Mouse (Mus musculus): ENCODE data around the gene Uqcrfs1. TPM values are rescaled to one million over a fixed set of nuclear protein-coding genes. Genes with fewer than 3 reads are reported as not detected.

The Uqcrfs1 gene
- total RNA-seq, 2 experiments from 2014 or later = 621 to 635 TPM

DNA sequence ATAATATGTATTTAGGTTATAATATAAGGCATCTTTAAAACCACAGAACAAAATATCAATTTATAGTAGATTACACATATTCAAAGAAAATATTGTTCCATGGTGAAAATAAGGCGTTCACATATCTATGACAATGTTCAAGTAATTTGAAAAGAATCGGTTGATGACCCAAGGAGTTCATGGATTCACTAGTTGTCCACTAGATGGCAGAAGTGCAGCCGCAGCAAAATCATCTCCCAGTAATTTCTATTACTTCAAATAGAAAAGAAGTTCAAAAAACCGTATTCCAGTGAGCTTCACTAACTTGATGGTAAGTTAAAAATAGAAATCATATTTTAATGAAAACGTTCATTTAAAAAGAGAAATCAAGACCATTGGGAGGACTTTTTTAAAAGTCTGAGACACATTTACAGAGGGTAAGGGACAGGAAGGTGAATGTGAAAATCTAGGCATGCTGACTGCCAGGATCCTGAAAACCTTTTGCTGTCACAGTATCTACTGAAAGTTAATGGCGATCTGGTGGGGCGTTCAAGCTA lies 43.2 kb downstream of the Uqcrfs1 start:
- peak; percentile 23 for DNase-seq

Other genes starting within 250 kb of the Uqcrfs1 start
- 100 to 1,000 TPM; 128 to 158 TPM for gene Agtr1a, start 208.9 kb downstream of the Uqcrfs1 start, total RNA-seq (2021)
- 10 to 100 TPM; 37.7 to 46.2 TPM for gene Dusp22, start 114.6 kb upstream of the Uqcrfs1 start, total RNA-seq (2021)
- gene Irf4, start 203.9 kb upstream of the Uqcrfs1 start, total RNA-seq (2021) = 10 to 100 TPM in 1 of 2 experiments, 1 to 10 TPM in 1; 4.4 to 41.3 TPM

Data from adrenal gland, postnatal 10 days (tissue).